Mouse (Mus musculus) kidney, postnatal 0 days (tissue): ENCODE measurements around the gene Atf1. TPM values are rescaled to one million over a fixed set of nuclear protein-coding genes. Genes with fewer than 3 reads are reported as not detected.

Experiments
- ATAC-seq: fragments of 200-750 bp; cut with Nextera tagmentation; replicated peaks from 2 replicates; pipeline ENCODE4 v1.8.0; 2017; ENCODE audit warnings: low read depth, moderate number of reproducible peaks, moderate TSS enrichment, moderate library complexity; ENCODE audit not compliant: low FRiP score
- DNase-seq: peaks from one replicate; pipeline ENCODE4 v3.0.0-alpha.2; 2016; ENCODE audit warnings: low spot score
- H3K27ac ChIP-seq: fragments of 300-500 bp; sonication (generic); 2 replicates; pipeline ENCODE4 v1.5.1; 2014; ENCODE audit warnings: mild to moderate bottlenecking
- H3K27me3 ChIP-seq: fragments of 300-500 bp; sonication (generic); 2 replicates; pipeline ENCODE4 v1.6.1; 2014; ENCODE audit warnings: low read length, mixed read lengths; ENCODE audit not compliant: insufficient read depth
- H3K36me3 ChIP-seq: fragments of 300-500 bp; sonication (generic); 2 replicates; pipeline ENCODE4 v1.6.1; 2014; ENCODE audit warnings: low read length, mixed read lengths; ENCODE audit not compliant: insufficient read depth
- H3K4me1 ChIP-seq: fragments of 300-500 bp; sonication (generic); replicated peaks from 2 replicates; pipeline ENCODE4 v1.6.1; 2014; ENCODE audit warnings: antibody characterized with exemption, low read length, mixed read lengths; ENCODE audit not compliant: insufficient read depth
- H3K4me2 ChIP-seq: fragments of 300-500 bp; sonication (generic); 2 replicates; pipeline ENCODE4 v1.6.1; 2014; ENCODE audit warnings: mild to moderate bottlenecking, low read length, moderate library complexity, mixed read lengths
- H3K4me3 ChIP-seq: fragments of 300-500 bp; sonication (generic); replicated peaks from 2 replicates; pipeline ENCODE4 v1.5.1; 2014; ENCODE audit warnings: low read depth, low read length
- H3K9ac ChIP-seq: fragments of 300-500 bp; sonication (generic); 2 replicates; pipeline ENCODE4 v1.6.1; 2014; ENCODE audit warnings: low read depth, low read length
- H3K9me3 ChIP-seq: fragments of 300-500 bp; sonication (generic); replicated peaks from 2 replicates; pipeline ENCODE4 v1.6.1; 2016; ENCODE audit warnings: low read length, inconsistent platforms, mixed read lengths
- CTCF ChIP-seq: IDR thresholded peaks from 2 replicates; pipeline ENCODE4 v1.5.1; 2016; ENCODE audit warnings: antibody characterized with exemption, low read depth, mild to moderate bottlenecking, moderate library complexity
- WGBS: fragments of 180-500 bp; shearing (Covaris S2); extraction: QIAGEN DNeasy Blood & Tissue Kit; methylation state at CpG from one replicate; pipeline ENCODE4 v1.1.7; 2014; 5-methylcytosine and 5-hydroxymethylcytosine counted together
- polyA plus RNA-seq: library from polyadenylated mRNA; unstranded; fragments of >200 nt; fragmentation: Nextera tagmentation; extraction: Ambion mirVana; gene quantifications from 2 replicates; pipeline ENCODE4 v1.2.1, GENCODE M21; 2015

Atf1 gene
- polyA plus RNA-seq, 1 experiment from 2014 or later = 30.2 TPM

GRCm38 (mm10) chr15:100213339-100213738, 14.3 kb upstream of the Atf1 start:
- WGBS = 80% methylated on average over 2 of the region's 2 CpGs

GRCm38 (mm10) chr15:100215092-100215491, 12.5 kb upstream of the Atf1 start:
- WGBS = 90% methylated on average over 11 of the region's 11 CpGs
- Histone ChIP-seq H3K9ac (no peak overlapping the region), H3K9me3 (no peaks in the 10 kb centered on the region), H3K4me1 (no peaks in the 10 kb centered on the region), H3K4me3 (no peak overlapping the region), H3K27me3 (no peaks in the 10 kb centered on the region), H3K36me3 (peaks cover 45% of the 10 kb centered on the region), H3K27ac (no peak overlapping the region), H3K4me2 (no peak overlapping the region)
- TF ChIP-seq CTCF = no peak
- no peak for ATAC-seq
- DNase-seq = no peak

More at GRCm38 (mm10) chr15:100213339-100213738, 14.3 kb upstream of the Atf1 start:
- no peak for TF ChIP-seq CTCF
- Histone ChIP-seq H3K4me2 (no peak overlapping the region), H3K27me3 (no peaks in the 10 kb centered on the region), H3K4me1 (no peaks in the 10 kb centered on the region), H3K4me3 (no peak overlapping the region), H3K9me3 (no peaks in the 10 kb centered on the region), H3K9ac (no peak overlapping the region), H3K36me3 (peaks cover 60% of the 10 kb centered on the region), H3K27ac (no peak overlapping the region)
- no peak for DNase-seq
- ATAC-seq = no peak

GRCm38 (mm10) chr15:100216173-100216572, 11.4 kb upstream of the Atf1 start:
- H3K27me3 ChIP-seq = no peaks in the 10 kb centered on the region
- no peak overlapping the region for H3K4me3 ChIP-seq
- H3K4me1 ChIP-seq = no peaks in the 10 kb centered on the region
- H3K9ac ChIP-seq = no peak overlapping the region
- H3K27ac ChIP-seq = no peak overlapping the region
- H3K36me3 ChIP-seq = peaks cover 36% of the 10 kb centered on the region
- WGBS = 92% methylated on average over 9 of the region's 9 CpGs
- no peak for TF ChIP-seq CTCF
- no peaks in the 10 kb centered on the region for H3K9me3 ChIP-seq
- H3K4me2 ChIP-seq = no peak overlapping the region
- DNase-seq (no peak), ATAC-seq (no peak)

DNA sequence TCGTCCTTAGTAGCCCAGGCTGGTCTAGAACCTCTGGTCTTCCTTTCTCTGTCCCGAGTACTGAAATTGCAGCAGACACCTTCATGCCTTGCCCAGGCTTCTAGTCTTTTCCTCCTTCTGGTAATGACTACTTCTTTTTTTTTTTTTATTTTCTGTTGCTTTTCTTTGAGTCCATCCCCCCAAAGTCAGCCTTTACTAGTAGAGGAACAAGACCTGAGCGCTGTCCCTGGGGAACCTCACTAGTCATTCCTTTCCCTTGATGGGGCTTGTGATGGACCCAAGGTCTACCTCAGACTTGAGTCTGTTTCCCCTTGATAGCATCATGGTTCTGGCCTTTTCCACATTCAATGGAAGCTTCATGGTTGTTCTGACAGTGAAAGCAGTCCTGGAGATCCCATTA, 9.6 kb upstream of the Atf1 start:
- 98% methylated on average over 3 of the region's 3 CpGs for WGBS

DNA sequence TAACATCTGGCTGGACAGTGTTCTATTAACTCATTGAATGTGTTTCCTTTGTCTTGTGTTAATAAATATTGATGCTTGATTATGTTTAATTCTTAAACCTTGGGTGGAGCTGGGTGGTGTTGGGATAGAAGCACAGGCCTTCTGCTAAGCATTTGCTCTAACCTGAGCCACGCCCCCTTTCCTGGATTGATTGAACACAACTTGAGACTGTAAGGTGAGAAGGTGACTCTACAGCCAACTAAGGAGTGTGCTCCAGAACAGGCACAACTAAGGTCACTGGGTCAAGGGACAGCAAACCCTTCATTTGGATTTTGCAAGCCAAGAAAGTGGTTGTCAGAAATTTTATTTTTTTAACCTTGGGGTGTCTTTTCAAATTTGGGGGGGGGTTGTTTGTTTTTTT, 8.2 kb upstream of the Atf1 start:
- H3K9me3 ChIP-seq = 0 out of 2 replicates have a peak, but pooled peaks cover 2% of the 10 kb centered on the region
- no peaks in the 10 kb centered on the region for H3K27me3 ChIP-seq
- ATAC-seq (no peak), DNase-seq (peak; percentile 24)
- no peak overlapping the region for H3K27ac ChIP-seq
- TF ChIP-seq CTCF = no peak
- 53% methylated on average over 1 of the region's 1 CpGs for WGBS
- H3K9ac ChIP-seq = no peak overlapping the region
- H3K36me3 ChIP-seq = peaks cover 22% of the 10 kb centered on the region
- no peak overlapping the region for H3K4me2 ChIP-seq
- H3K4me3 ChIP-seq = no peak overlapping the region
- H3K4me1 ChIP-seq = no peaks in the 10 kb centered on the region

More for the DNA sequence above, 9.6 kb upstream of the Atf1 start:
- DNase-seq (no peak), ATAC-seq (no peak)
- Histone ChIP-seq H3K9ac (no peak overlapping the region), H3K4me2 (no peak overlapping the region), H3K27ac (no peak overlapping the region), H3K36me3 (peaks cover 23% of the 10 kb centered on the region), H3K9me3 (0 out of 2 replicates have a peak, but pooled peaks cover 2% of the 10 kb centered on the region), H3K4me1 (no peaks in the 10 kb centered on the region), H3K27me3 (no peaks in the 10 kb centered on the region), H3K4me3 (no peak overlapping the region)
- TF ChIP-seq CTCF = no peak

- Histone ChIP-seq H3K4me3 (no peak overlapping the region), H3K27ac (no peak overlapping the region), H3K4me2 (no peak overlapping the region), H3K4me1 (no peaks in the 10 kb centered on the region), H3K9ac (no peak overlapping the region), H3K36me3 (0 out of 2 replicates have a peak, but pooled peaks cover 10% of the 10 kb centered on the region), H3K9me3 (0 out of 2 replicates have a peak, but pooled peaks cover 2% of the 10 kb centered on the region), H3K27me3 (no peaks in the 10 kb centered on the region)
- 85% methylated on average over 7 of the region's 7 CpGs for WGBS
- ATAC-seq = no peak
- TF ChIP-seq CTCF = no peak
- no peak for DNase-seq
Observed at GRCm38 (mm10) chr15:100220916-100221315, 6.7 kb upstream of the Atf1 start.

- TF ChIP-seq CTCF = no peak
- H3K36me3 ChIP-seq = 0 out of 2 replicates have a peak, but pooled peaks cover 4% of the 10 kb centered on the region
- H3K4me1 ChIP-seq = 0 out of 2 replicates have a peak, but pooled peaks cover 6% of the 10 kb centered on the region
- ATAC-seq = no peak
- no peak overlapping the region for H3K9ac ChIP-seq
- 0 out of 2 replicates have a peak, but pooled peaks cover 2% of the 10 kb centered on the region for H3K9me3 ChIP-seq
- no peak for DNase-seq
- WGBS = over 99% methylated on average over 4 of the region's 4 CpGs
- H3K27me3 ChIP-seq = no peaks in the 10 kb centered on the region
- no peak overlapping the region for H3K4me3 ChIP-seq
- no peak overlapping the region for H3K4me2 ChIP-seq
- H3K27ac ChIP-seq = no peak overlapping the region
Observed at GRCm38 (mm10) chr15:100225381-100225780, 2.2 kb upstream of the Atf1 start.
